8 mouse cellular contexts compared by ENCODE assay signal in the genomic region with DNA sequence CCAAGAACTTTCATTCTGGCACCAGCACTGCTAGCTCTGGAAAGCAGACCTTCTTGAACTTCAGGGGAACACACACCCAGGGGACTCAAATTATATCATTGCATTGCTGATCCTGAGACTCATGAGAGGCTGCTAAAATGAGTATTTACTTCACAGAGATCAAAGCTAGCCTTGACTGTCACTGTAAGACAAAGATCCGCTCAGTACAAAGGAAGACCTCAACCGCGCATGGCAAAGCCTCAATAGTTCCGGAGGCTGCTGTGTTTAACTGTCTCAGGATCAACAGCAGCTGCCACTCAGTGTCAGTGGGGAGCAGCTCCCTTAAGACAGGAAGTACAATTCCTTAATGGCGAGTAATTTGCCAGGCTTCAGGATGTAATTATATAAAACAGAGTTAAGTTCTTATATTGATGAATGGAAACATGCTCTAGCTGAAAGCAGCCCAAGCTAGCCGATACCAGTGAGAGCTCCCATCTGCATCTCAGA.
A peak's percentile ranks its signal among the peaks of the same experiment; 100 is the strongest.
DNase-seq lines count a peak whose midpoint lies in the region; ATAC-seq and TF ChIP-seq lines count a peak whose summit lies in the region.

No protein-coding gene starts in this region.

- no peak overlapping the region for H3K4me2 ChIP-seq in forebrain, embryonic 11.5 days (ENCODE audit: low read depth, low read length, severe bottlenecking)

- H3K9ac ChIP-seq in forebrain, embryonic 11.5 days (ENCODE audit: low read length): no peak overlapping the region

- H3K4me3 ChIP-seq in thymus, adult 2 months (ENCODE audit: control insufficient read depth, insufficient read depth, low read length): no peak overlapping the region
- no peak overlapping the region for H3K4me3 ChIP-seq in forebrain, embryonic 11.5 days (ENCODE audit: low read depth, low read length)

- TF ChIP-seq POLR2A in thymus, adult 2 months (IDR thresholded peaks at IDR 0.05; ENCODE audit: control insufficient read depth, extremely low read depth, insufficient read depth, low read length, poor library complexity): no peak

- no peaks in the 10 kb centered on the region for H3K27me3 ChIP-seq in thymus, adult 2 months (ENCODE audit: control insufficient read depth, insufficient read depth, low read length)
- no peaks in the 10 kb centered on the region; the same call in 1 of the 2 replicates for H3K27me3 ChIP-seq in forebrain, embryonic 11.5 days (ENCODE audit: control insufficient read depth, insufficient read depth, low read length)

- ATAC-seq in forebrain, embryonic 11.5 days (replicated peaks; ENCODE audit: low FRiP score): peak; percentile 83

- WGBS in thymus, adult 2 months: 59% methylated on average over 6 of the region's 6 CpGs
- 11% methylated on average over 6 of the region's 6 CpGs for WGBS in forebrain, embryonic 11.5 days

- peaks cover 2% of the 10 kb centered on the region; the same call in 1 of the 2 replicates for H3K4me1 ChIP-seq in thymus, adult 2 months (replicated peaks; ENCODE audit: control insufficient read depth, insufficient read depth, low read length)
- peaks cover 9% of the 10 kb centered on the region; the same call in 1 of the 2 replicates for H3K4me1 ChIP-seq in forebrain, embryonic 11.5 days (replicated peaks; ENCODE audit: control insufficient read depth, insufficient read depth, low read length)

- DNase-seq in thymus, adult 2 months: peak; percentile 3
- no peak for DNase-seq in thymus, postnatal 10 days (ENCODE audit: low spot score in 2 of 2)
- DNase-seq in forebrain, embryonic 11.5 days (ENCODE audit: low spot score): no peak
- DNase-seq in lung, postnatal 25 days (ENCODE audit: low spot score): peak; percentile 12
- peak; percentile 26 for DNase-seq in thymus, postnatal 4 days
- DNase-seq in cerebellum, adult 11-12 months: no peak
- DNase-seq in spleen, adult 18-20 months: no peak
- no peak for DNase-seq in layer of hippocampus, adult 9-10 months (ENCODE audit: low spot score)

- no peaks in the 10 kb centered on the region for H3K36me3 ChIP-seq in thymus, adult 2 months (ENCODE audit: control insufficient read depth, insufficient read depth, low read length)
- no peaks in the 10 kb centered on the region for H3K36me3 ChIP-seq in forebrain, embryonic 11.5 days (ENCODE audit: control insufficient read depth, insufficient read depth, low read length)

- peak overlapping the region; percentile 51; the same call in 1 of the 2 replicates for H3K27ac ChIP-seq in thymus, adult 2 months (ENCODE audit: control insufficient read depth, insufficient read depth, low read length)
- peak overlapping the region; percentile 14; the same call in 1 of the 2 replicates for H3K27ac ChIP-seq in forebrain, embryonic 11.5 days (ENCODE audit: low read depth, low read length)

- H3K9me3 ChIP-seq in forebrain, embryonic 11.5 days (ENCODE audit: control insufficient read depth, low read length): no peaks in the 10 kb centered on the region

- TF ChIP-seq CTCF in thymus, adult 2 months (IDR thresholded peaks at IDR 0.05; ENCODE audit: borderline replicate concordance, control insufficient read depth, extremely low read depth, insufficient read depth, low read length, poor library complexity): no peak

Comparison
In these comparisons a context has a peak if more than half of its experiments do, and no peak if none do; other contexts are left out.
1. DNase-seq: peak in thymus, adult 2 months (single experiment), lung, postnatal 25 days (single experiment) and thymus, postnatal 4 days (single experiment); none in thymus, postnatal 10 days (0 of 2), forebrain, embryonic 11.5 days (single experiment), cerebellum, adult 11-12 months (single experiment), spleen, adult 18-20 months (0 of 2) and layer of hippocampus, adult 9-10 months (single experiment).